Comparison of ENCODE assay signal across 8 mouse cellular contexts in genomic region chr13:71248261-71249031, GRCm38 (mm10).
DNase-seq lines count a peak whose midpoint lies in the region; ATAC-seq and TF ChIP-seq lines count a peak whose summit lies in the region.

No protein-coding gene starts in this region.

- H3K27me3 ChIP-seq in heart, postnatal 0 days (ENCODE audit: control insufficient read depth, insufficient read depth, low read length) = no peaks in the 10 kb centered on the region
- H3K27me3 ChIP-seq in heart, embryonic 10.5 days (ENCODE audit: insufficient read depth, poor library complexity, severe bottlenecking) = peaks cover 7% of the 10 kb centered on the region; the same call in 1 of the 2 replicates
- H3K27me3 ChIP-seq in midbrain, embryonic 11.5 days (ENCODE audit: control insufficient read depth, insufficient read depth, low read length) = peaks cover 2% of the 10 kb centered on the region; the same call in 1 of the 2 replicates

- ATAC-seq in heart, postnatal 0 days (ENCODE audit: insufficient read depth, low read depth) = 0 out of 2 replicates have a peak, but pooled peaks have one; percentile 36
- ATAC-seq in midbrain, embryonic 11.5 days (ENCODE audit: low FRiP score) = peak; percentile 94
- ATAC-seq in inflammation-experienced regulatory T-cells, adult 6 months = no peak
- no peak for ATAC-seq in activated CD4-positive, CD25-positive, alpha-beta regulatory T cell, adult 4 months

- no peaks in the 10 kb centered on the region for H3K4me1 ChIP-seq in heart, postnatal 0 days (ENCODE audit: control insufficient read depth, insufficient read depth)
- no peaks in the 10 kb centered on the region for H3K4me1 ChIP-seq in heart, embryonic 10.5 days
- peaks cover 9% of the 10 kb centered on the region for H3K4me1 ChIP-seq in midbrain, embryonic 11.5 days (ENCODE audit: control insufficient read depth, insufficient read depth, low read length)

- DNase-seq in heart, postnatal 0 days (ENCODE audit: low spot score) = no peak
- DNase-seq in heart, embryonic 10.5 days (ENCODE audit: low spot score) = no peak
- DNase-seq in urinary bladder, postnatal 36 days (ENCODE audit: low spot score in 2 of 2) = peak; percentile 15 to 22
- DNase-seq in urinary bladder, postnatal 10 days (ENCODE audit: low spot score) = no peak
- DNase-seq in kidney, adult 11 months = peak; percentile 31
- DNase-seq in midbrain, embryonic 11.5 days (ENCODE audit: low spot score, missing footprints) = peak; percentile 92

- TF ChIP-seq EP300 in heart, postnatal 0 days (IDR thresholded peaks at IDR 0.05; ENCODE audit: low read depth) = no peak

- WGBS in heart, postnatal 0 days = 45% methylated on average over 8 of the region's 8 CpGs
- 47% methylated on average over 8 of the region's 8 CpGs for WGBS in heart, embryonic 10.5 days
- 37% methylated on average over 8 of the region's 8 CpGs for WGBS in midbrain, embryonic 11.5 days

- no peak overlapping the region for H3K4me2 ChIP-seq in heart, postnatal 0 days (ENCODE audit: low read depth, low read length)
- no peak overlapping the region for H3K4me2 ChIP-seq in midbrain, embryonic 11.5 days

- no peaks in the 10 kb centered on the region for H3K36me3 ChIP-seq in heart, postnatal 0 days (replicated peaks; ENCODE audit: control insufficient read depth, insufficient read depth, low read length)
- H3K36me3 ChIP-seq in heart, embryonic 10.5 days = no peaks in the 10 kb centered on the region
- no peaks in the 10 kb centered on the region for H3K36me3 ChIP-seq in midbrain, embryonic 11.5 days (ENCODE audit: control insufficient read depth, insufficient read depth, low read length)

- H3K4me3 ChIP-seq in heart, postnatal 0 days (ENCODE audit: low read depth, low read length) = no peak overlapping the region
- H3K4me3 ChIP-seq in heart, embryonic 10.5 days = no peak overlapping the region
- no peak overlapping the region for H3K4me3 ChIP-seq in midbrain, embryonic 11.5 days (ENCODE audit: low read depth, low read length)

- TF ChIP-seq CTCF in heart, postnatal 0 days (IDR thresholded peaks at IDR 0.05; ENCODE audit: low read depth) = peak; percentile 64

- no peak overlapping the region for H3K9ac ChIP-seq in heart, postnatal 0 days (replicated peaks; ENCODE audit: low read depth, low read length)
- H3K9ac ChIP-seq in midbrain, embryonic 11.5 days (ENCODE audit: low read length) = peak overlapping the region; percentile 4; the same call in 1 of the 2 replicates

- H3K9me3 ChIP-seq in heart, postnatal 0 days (replicated peaks; ENCODE audit: control insufficient read depth, low read length) = no peaks in the 10 kb centered on the region
- no peaks in the 10 kb centered on the region for H3K9me3 ChIP-seq in heart, embryonic 10.5 days
- H3K9me3 ChIP-seq in midbrain, embryonic 11.5 days (ENCODE audit: control insufficient read depth, low read length) = no peaks in the 10 kb centered on the region

- no peak overlapping the region for H3K27ac ChIP-seq in heart, postnatal 0 days (ENCODE audit: low read depth)
- H3K27ac ChIP-seq in heart, embryonic 10.5 days = no peak overlapping the region
- H3K27ac ChIP-seq in midbrain, embryonic 11.5 days (ENCODE audit: low read depth, low read length) = no peak overlapping the region

Comparison
In these comparisons a context has a peak if more than half of its experiments do, and no peak if none do; other contexts are left out.
1. DNase-seq: peak in urinary bladder, postnatal 36 days (2 of 2), kidney, adult 11 months (single experiment) and midbrain, embryonic 11.5 days (single experiment); none in heart, postnatal 0 days (single experiment), heart, embryonic 10.5 days (single experiment) and urinary bladder, postnatal 10 days (single experiment).
2. ATAC-seq: peak in heart, postnatal 0 days (single experiment) and midbrain, embryonic 11.5 days (single experiment); none in inflammation-experienced regulatory T-cells, adult 6 months (single experiment) and activated CD4-positive, CD25-positive, alpha-beta regulatory T cell, adult 4 months (single experiment).